Mouse (Mus musculus) spleen, adult 2 months (tissue): ENCODE data around the gene Farp1.

Experiments
- CTCF ChIP-seq: fragments of 200-500 bp; IDR thresholded peaks from 2 replicates; pipeline ENCODE4 v1.5.1; 2011; ENCODE audit warnings: mild to moderate bottlenecking, inconsistent platforms; ENCODE audit not compliant: insufficient read depth, insufficient read length, insufficient replicate concordance; ENCODE audit errors: extremely low read depth
- POLR2A ChIP-seq: fragments of 200-500 bp; IDR thresholded peaks from 2 replicates; pipeline ENCODE4 v1.6.1; 2011; ENCODE audit warnings: low read depth, low read length, inconsistent platforms

DNA sequence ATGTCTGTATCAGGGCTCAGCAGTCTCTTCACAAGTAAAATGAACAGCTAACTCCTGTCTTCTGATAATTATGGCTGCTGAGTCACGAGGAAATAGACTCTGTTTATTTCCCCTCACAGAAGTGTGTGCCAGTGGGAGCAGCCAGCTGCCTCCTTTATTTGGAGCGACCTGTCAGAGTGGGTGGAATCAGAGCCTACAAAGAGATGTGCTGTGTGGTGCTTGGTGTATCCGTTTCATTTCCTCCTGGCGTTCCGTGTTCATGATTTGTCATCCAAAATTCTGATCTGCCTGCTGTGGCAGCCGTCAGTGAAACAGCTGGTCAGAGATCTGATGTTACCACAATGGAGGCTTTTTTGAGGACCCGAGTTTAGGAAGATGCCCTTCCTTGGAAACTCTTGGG is 47.3 kb downstream of the Farp1 start:
- no peak for TF ChIP-seq POLR2A
- TF ChIP-seq CTCF: no peak
